Mouse (Mus musculus): ENCODE results near the gene Bcap29. TPM values are rescaled to one million over a fixed set of nuclear protein-coding genes. Genes with fewer than 3 reads are reported as not detected.

The Bcap29 gene
- polyA plus RNA-seq, 1 experiment from 2014 or later = 31.6 TPM

Other genes with a start within 250 kb of the Bcap29 start
- not detected in 2 replicates for gene Slc26a3, start 243.8 kb downstream of the Bcap29 start, polyA plus RNA-seq (2014; fragmentation: Nextera tagmentation; extraction: Ambion mirVana)
- gene Cbll1, start 135.0 kb downstream of the Bcap29 start, polyA plus RNA-seq (2014; fragmentation: Nextera tagmentation; extraction: Ambion mirVana) = 22.0 and 22.9 TPM in 2 replicates
- 0.07 TPM in 1 of 2 replicates, not detected in the other for gene Slc26a4, start 74.7 kb downstream of the Bcap29 start, polyA plus RNA-seq (2014; fragmentation: Nextera tagmentation; extraction: Ambion mirVana)
- 8.7 and 9.8 TPM in 2 replicates for gene Dus4l, start 20.2 kb upstream of the Bcap29 start, polyA plus RNA-seq (2014; fragmentation: Nextera tagmentation; extraction: Ambion mirVana)
- gene Cog5, start 20.2 kb upstream of the Bcap29 start, polyA plus RNA-seq (2014; fragmentation: Nextera tagmentation; extraction: Ambion mirVana) = 30.2 and 35.6 TPM in 2 replicates
- gene Gpr22, start 79.3 kb upstream of the Bcap29 start, polyA plus RNA-seq (2014; fragmentation: Nextera tagmentation; extraction: Ambion mirVana) = 29.2 and 29.9 TPM in 2 replicates

All from midbrain, embryonic 14.5 days (tissue).